Mouse (Mus musculus): ENCODE results near the gene Tmod3.

DNA sequence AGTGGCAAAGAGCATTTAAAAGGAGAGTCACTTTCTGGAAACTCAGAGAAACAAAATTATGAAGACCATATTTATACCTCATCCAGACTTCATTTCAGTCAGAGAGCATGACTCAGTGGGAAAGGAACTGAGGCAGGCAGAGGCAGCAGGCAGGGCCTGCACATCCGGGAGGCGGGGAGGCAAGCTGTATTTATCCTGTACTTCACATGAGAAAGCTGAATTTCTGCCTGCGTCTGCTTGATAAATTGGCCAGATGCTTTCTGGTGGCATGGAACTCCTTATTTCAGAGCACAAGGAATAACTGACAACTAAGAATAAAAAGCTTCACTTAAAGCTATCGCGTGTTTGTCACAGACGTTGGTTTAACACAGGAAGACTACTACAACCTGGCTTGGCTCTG lies 55.1 kb downstream of the Tmod3 start:
- no peak for TF ChIP-seq CTCF (IDR thresholded peaks at IDR 0.05; ENCODE audit: low read depth, low read length)
- TF ChIP-seq POLR2A (IDR thresholded peaks at IDR 0.05; ENCODE audit: borderline replicate concordance, low read depth, low read length), result no peak
